Mouse (Mus musculus): ENCODE data around the gene Gm4894. TPM values are rescaled to one million over a fixed set of nuclear protein-coding genes. Genes with fewer than 3 reads are reported as not detected.

The Gm4894 gene
- total RNA-seq (2023), result not detected in 4 replicates

GRCm38 (mm10) chr9:49250231-49250630 lies at the start of gene Gm4894:
Gm4894 (plus strand) TSS chr9:49250531.

Other genes starting within 250 kb of the Gm4894 start
- gene Zw10, start 194.9 kb upstream of the Gm4894 start, total RNA-seq (2023), result 41.8 to 47.2 TPM (median 45.3 TPM) in 4 replicates
- gene Tmprss5, start 169.3 kb upstream of the Gm4894 start, total RNA-seq (2023), result not detected in 4 replicates
- gene Drd2, start 90.1 kb downstream of the Gm4894 start, total RNA-seq (2023), result not detected in 4 replicates
- gene Ankk1, start 176.5 kb downstream of the Gm4894 start, total RNA-seq (2023), result not detected in 4 replicates
- gene Ttc12, start 235.7 kb downstream of the Gm4894 start, total RNA-seq (2023), result not detected in 4 replicates

Measured in B cell, adult 62 days (primary cell).